Mouse (Mus musculus) effector memory CD4-positive, alpha-beta T cell, adult 5 months (primary cell): Measurements from ENCODE around the gene Mrpl35. TPM values are rescaled to one million over a fixed set of nuclear protein-coding genes. Genes with fewer than 3 reads are reported as not detected.

Experiments
- polyA plus RNA-seq: library from polyadenylated mRNA; unstranded; fragments of 100-300 nt; shearing (Covaris generic); gene quantifications from one replicate; pipeline ENCODE4 v1.2.1, GENCODE M21; 2017

Mrpl35 gene
- polyA plus RNA-seq: 32.9 TPM

DNA sequence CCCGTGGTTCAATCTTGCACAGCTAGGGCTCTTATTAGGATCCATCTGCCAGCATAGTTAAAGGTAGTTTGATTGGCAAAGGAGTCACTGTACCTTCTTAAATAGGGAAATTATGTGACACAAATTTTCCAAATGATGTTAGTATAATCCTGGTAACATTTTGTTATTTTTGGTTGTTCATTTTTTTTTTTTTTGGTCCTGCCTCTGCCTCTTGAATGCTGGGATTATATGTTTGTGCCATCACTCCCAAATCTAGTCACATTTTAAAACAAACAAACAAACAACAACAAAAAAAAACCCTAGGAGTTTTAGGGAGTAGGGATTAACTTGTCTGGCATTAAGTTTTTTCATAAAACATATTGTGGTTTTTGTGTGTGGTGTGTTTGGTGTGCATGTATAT, at the start of gene Mrpl35:
Gene Mrpl35, minus strand, starts transcription at position 101 of the 400 bp plus-strand sequence.

DNA sequence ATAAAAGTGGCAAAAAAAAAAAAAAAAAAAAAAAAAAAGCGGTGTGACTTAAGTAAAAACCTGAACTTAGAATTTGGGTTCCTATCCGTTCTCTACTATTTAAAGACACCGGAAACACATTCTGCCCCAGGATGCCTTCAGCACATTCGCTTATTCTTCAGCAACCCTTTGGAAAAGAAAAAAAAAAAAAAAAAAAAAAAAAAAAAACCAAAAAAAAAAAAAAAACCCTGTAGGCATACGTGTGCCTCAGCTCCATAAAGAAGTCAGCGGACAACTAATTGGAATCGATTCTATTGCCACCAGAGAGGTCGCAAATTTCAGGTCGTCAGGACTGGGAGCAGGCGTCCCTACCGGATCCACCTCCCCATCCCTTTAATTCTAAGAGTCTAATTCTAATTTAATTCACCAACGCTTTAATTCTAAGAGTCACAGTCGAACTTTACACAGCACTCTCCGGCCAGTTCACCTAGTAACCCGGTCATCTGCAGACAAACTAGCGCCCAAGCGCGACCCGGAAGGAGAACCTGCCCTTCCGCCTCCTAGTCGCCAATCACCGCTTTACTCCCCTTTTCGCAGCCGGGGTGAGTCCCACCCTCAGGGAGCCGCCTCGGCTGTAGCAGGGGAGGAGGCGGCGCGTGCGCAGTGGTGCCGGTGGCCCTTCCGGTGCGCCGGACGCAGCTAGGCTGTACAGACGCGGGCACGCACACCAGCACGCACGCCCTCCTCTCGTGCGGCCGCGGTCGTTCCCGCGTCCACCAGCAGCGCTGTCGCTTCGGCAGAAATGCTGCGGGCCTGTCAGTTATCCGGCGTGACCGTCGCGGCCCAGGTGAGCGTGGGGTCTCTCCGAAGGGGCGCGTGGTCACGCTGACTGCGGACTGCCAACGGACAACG, 4.2 kb upstream of the Mrpl35 start, which contains the start of gene Immt:
Gene Immt, plus strand, starts transcription at position 642 of the 891 bp plus-strand sequence.

Other genes with a start within 250 kb of the Mrpl35 start
- gene Kdm3a, start 194.0 kb downstream of the Mrpl35 start, polyA plus RNA-seq: 126 TPM
- not detected for gene Reep1, start 119.4 kb downstream of the Mrpl35 start, polyA plus RNA-seq
- 78.4 TPM for gene Immt, start 4.4 kb upstream of the Mrpl35 start, polyA plus RNA-seq
- gene Ptcd3, start 81.8 kb upstream of the Mrpl35 start, polyA plus RNA-seq: 45.4 TPM
- 31.9 TPM for gene Polr1a, start 82.1 kb upstream of the Mrpl35 start, polyA plus RNA-seq